Mouse (Mus musculus) erythroblast, embryonic 14.5 days (primary cell): ENCODE measurements around the gene Eya2. TPM values are rescaled to one million over a fixed set of nuclear protein-coding genes. Genes with fewer than 3 reads are reported as not detected.

Experiments
- H3K27me3 ChIP-seq: 2 replicates; pipeline ENCODE4 v1.6.1; 2012; ENCODE audit warnings: inconsistent platforms; ENCODE audit not compliant: control insufficient read depth
- H3K36me3 ChIP-seq: 2 replicates; pipeline ENCODE4 v1.6.1; 2012; ENCODE audit warnings: mild to moderate bottlenecking, inconsistent platforms; ENCODE audit not compliant: control insufficient read depth
- H3K4me1 ChIP-seq: 2 replicates; pipeline ENCODE4 v1.6.1; 2012; ENCODE audit warnings: inconsistent platforms; ENCODE audit not compliant: control insufficient read depth
- H3K4me3 ChIP-seq: replicated peaks from 2 replicates; pipeline ENCODE3; 2012; ENCODE audit warnings: moderate library complexity, mild to moderate bottlenecking, inconsistent platforms
- H3K9me3 ChIP-seq: 2 replicates; pipeline ENCODE4 v1.6.1; 2012; ENCODE audit warnings: low read length, inconsistent platforms, mixed read lengths; ENCODE audit not compliant: control insufficient read depth
- GATA1 ChIP-seq: IDR thresholded peaks from 2 replicates; pipeline ENCODE4 v1.6.1; 2012; ENCODE audit warnings: low read length, inconsistent platforms, mixed read lengths
- TAL1 ChIP-seq: IDR thresholded peaks from 3 replicates; pipeline ENCODE4 v1.6.1; 2012; ENCODE audit warnings: low read length, inconsistent platforms, mixed read lengths
- polyA plus RNA-seq: library from polyadenylated mRNA; stranded (reverse); fragments of >175 nt; gene quantifications from 2 replicates; pipeline ENCODE4 v1.2.3, GENCODE M21; 2012

The Eya2 gene
- polyA plus RNA-seq, 1 experiment: not detected

DNA sequence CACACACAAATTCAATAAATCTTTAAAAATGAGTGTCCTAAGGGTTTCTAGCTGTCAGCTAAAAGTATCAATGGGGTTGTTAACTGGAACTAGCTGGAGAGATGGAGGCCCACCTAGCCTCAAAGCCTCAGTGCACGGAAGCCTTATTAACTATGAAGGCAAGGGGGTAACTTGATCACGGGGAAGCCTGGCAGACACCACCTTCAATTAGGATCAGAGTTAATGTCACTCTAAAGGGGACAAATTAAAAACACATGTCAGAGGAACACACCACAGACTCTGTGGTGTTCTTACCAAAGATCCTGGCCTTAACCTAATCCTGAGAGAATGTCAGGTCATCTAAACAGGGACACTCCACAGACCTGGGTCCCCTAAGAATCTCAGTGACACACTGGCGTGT is 10.3 kb upstream of the Eya2 start:
- Histone ChIP-seq H3K36me3 (no peaks in the 10 kb centered on the region), H3K4me3 (no peak overlapping the region), H3K27me3 (no peaks in the 10 kb centered on the region), H3K4me1 (peaks cover 2% of the 10 kb centered on the region), H3K9me3 (peaks cover 3% of the 10 kb centered on the region; the same call in 1 of the 2 replicates)
- TF ChIP-seq TAL1 (no peak), GATA1 (no peak)

DNA sequence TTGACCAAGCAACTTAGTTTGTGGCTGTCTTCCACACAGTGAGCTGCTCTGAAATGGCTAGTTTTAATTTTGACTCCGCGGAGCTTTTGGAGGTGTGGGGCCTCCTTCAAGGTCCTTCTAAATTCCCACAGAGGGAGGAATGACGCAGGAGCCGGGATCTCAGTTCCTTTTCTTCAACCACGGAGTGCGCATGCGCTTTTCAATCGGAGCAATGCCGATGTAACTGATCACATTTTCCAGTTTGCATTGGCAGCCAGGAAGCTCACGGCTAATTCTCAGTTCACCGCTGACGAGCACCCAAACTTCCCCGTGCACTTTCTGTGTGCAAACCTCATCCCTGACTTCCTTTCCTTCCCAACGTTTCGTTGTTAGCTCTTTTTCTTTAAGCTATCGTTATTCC is 4.1 kb upstream of the Eya2 start:
- Histone ChIP-seq H3K9me3 (no peaks in the 10 kb centered on the region), H3K4me1 (no peaks in the 10 kb centered on the region), H3K27me3 (peaks cover 25% of the 10 kb centered on the region), H3K4me3 (no peak overlapping the region), H3K36me3 (no peaks in the 10 kb centered on the region)
- TF ChIP-seq GATA1: no peak
- TF ChIP-seq TAL1: no peak

DNA sequence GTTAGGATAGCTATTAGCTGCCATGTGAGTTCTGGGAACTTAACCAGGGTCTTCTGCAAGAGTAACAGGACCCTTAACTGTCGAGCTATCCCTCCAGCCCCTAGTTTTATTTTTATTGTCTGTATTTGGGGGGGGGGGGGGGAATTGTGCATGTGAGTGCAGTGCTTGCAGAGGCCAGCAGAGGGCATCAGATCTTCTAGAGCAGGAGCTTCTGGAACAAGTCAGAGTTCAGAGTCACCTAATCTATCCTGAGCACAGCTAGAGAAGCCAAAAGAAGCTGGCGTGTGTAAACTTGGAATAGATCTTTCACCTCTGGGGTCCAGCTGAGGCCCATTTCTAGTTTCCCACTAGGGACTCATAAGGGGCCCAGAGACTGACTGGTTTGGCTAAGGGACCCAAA is 1.1 kb upstream of the Eya2 start:
- no peak for TF ChIP-seq GATA1
- no peak for TF ChIP-seq TAL1
- Histone ChIP-seq H3K4me1 (no peaks in the 10 kb centered on the region), H3K9me3 (no peaks in the 10 kb centered on the region), H3K4me3 (no peak overlapping the region), H3K36me3 (no peaks in the 10 kb centered on the region), H3K27me3 (peaks cover 48% of the 10 kb centered on the region)

DNA sequence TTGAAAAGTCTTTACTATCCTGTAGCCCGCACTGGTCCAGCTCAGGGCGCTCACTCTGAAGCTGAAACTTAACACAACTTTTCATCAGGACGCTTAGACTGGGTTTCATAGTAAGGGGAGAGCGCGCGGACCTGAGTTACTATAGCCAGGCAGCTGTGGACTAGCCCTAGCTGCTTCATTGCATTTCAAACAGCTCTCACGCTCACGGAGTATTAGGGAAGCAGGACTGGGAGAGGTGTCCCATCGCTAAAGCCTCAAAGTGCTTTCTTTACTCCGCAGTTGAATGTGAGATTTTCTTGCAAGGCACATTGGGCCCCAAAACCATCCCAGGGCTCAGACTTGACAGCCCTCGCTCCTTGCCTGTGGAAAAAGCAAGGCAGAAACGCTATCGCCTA is 841 bp downstream of the Eya2 start:
- Histone ChIP-seq H3K4me1 (no peaks in the 10 kb centered on the region), H3K36me3 (no peaks in the 10 kb centered on the region), H3K9me3 (no peaks in the 10 kb centered on the region), H3K4me3 (no peak overlapping the region), H3K27me3 (peaks cover 51% of the 10 kb centered on the region)
- TF ChIP-seq TAL1: no peak
- no peak for TF ChIP-seq GATA1

DNA sequence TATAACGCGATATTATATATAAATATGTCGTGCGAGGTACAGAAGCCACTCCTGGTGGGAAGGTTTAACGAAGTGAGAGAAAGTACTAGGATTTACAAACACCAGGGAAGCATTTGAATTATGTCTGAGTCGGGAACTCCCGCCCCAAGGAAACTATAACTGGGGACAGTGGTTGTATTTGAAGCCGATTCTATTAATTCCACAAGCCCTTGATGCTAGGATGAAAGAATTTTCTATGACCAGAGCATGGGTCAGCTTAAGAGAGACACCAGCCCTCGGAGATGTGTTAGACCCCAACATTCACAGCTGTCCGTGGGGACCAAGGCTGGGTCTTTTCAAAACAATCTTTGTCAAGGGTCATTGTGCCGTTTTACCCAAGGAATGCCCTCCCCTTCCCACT is 1.3 kb downstream of the Eya2 start:
- peaks cover 51% of the 10 kb centered on the region for H3K27me3 ChIP-seq

DNA sequence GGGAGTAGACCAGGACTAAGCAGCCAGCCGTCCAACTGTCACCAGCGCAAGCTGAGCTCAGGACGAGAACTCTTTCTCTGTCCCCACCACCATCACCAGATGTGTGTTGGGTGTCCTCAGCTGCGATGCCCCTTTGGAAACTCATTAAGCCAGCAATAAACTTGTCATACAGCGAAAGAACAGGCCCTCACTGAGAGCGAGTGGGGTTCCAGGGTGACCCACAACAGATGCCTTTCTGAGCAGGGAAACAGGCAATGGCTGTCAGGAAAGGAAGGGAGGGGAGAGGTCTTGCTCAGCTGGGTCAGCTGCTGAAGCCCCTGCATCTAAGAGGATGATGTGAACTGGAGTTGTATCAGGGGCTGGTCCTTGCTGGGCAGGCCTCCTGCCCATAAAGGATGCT is 2.7 kb downstream of the Eya2 start:
- Histone ChIP-seq H3K27me3 (peaks cover 51% of the 10 kb centered on the region), H3K9me3 (no peaks in the 10 kb centered on the region)
- TF ChIP-seq GATA1 (no peak), TAL1 (no peak)

More for the DNA sequence above, 1.3 kb downstream of the Eya2 start:
- H3K4me3 ChIP-seq: no peak overlapping the region
- no peak for TF ChIP-seq TAL1
- no peak for TF ChIP-seq GATA1
- H3K4me1 ChIP-seq: no peaks in the 10 kb centered on the region
- no peaks in the 10 kb centered on the region for H3K9me3 ChIP-seq
- H3K36me3 ChIP-seq: no peaks in the 10 kb centered on the region

DNA sequence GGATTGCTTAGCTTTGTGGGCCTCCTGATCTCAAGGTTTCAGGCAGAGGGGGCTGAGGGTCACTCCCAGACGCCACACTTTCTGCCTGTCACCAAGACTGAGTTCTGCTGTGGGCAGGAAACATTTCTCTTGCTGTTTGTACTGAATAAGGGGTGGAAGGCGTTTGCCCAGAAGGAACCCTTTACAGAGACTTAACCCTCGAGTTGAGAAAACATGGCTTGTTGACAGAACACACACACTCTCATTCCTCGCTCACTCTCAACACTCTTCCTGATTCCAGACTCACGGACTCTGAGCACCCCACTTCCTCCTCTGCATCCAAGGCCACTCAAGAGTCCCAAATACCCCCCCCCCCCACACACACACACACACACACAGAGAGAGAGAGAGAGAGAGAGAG is 3.3 kb downstream of the Eya2 start:
- Histone ChIP-seq H3K4me3 (no peak overlapping the region), H3K27me3 (peaks cover 51% of the 10 kb centered on the region), H3K4me1 (no peaks in the 10 kb centered on the region), H3K36me3 (no peaks in the 10 kb centered on the region), H3K9me3 (no peaks in the 10 kb centered on the region)
- TF ChIP-seq GATA1: no peak
- no peak for TF ChIP-seq TAL1

More for the DNA sequence above, 2.7 kb downstream of the Eya2 start:
- Histone ChIP-seq H3K36me3 (no peaks in the 10 kb centered on the region), H3K4me1 (no peaks in the 10 kb centered on the region), H3K4me3 (no peak overlapping the region)

DNA sequence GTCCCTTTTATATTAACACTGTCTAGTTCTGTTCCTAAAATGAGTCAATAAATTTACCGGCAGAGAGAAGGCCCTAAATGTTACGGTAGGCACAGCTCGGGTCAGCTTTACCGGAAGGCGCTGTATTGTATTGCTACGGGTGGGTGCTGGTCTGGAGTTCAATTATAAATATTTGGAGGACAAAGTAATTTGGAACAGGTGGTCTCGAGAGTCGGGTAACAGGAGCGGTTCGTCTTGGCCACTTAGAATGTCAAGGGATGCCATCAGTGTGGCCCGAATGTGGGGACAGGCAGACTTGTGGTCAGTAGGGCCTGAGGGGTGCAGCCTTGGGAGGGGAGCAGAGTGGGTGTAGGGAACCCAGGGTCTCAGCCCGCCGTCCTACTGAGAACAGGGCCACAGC is 4.7 kb downstream of the Eya2 start:
- H3K4me1 ChIP-seq: no peaks in the 10 kb centered on the region

DNA sequence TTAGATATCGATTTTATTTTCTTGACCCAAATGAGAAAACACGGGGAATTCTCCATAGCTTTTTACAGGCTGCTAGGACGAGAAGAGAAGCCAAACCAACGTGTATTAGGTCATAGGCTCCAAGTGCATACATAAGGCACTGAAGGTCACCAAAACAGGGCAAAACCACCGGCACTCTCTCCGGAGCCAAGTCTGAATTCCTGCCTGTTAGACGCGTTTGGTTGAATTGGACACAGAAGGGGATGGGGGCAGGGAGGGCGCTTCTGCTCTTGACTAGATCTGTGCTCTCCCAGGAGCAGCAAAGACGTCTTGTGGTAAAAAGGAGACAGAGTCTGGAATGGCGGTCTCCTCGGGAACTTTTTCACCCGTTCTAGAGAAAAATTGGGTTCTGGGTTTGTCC is 6.1 kb downstream of the Eya2 start:
- Histone ChIP-seq H3K9me3 (no peaks in the 10 kb centered on the region), H3K4me1 (no peaks in the 10 kb centered on the region), H3K27me3 (peaks cover 25% of the 10 kb centered on the region), H3K4me3 (no peak overlapping the region), H3K36me3 (no peaks in the 10 kb centered on the region)
- TF ChIP-seq GATA1 (no peak), TAL1 (no peak)

More for the DNA sequence above, 4.7 kb downstream of the Eya2 start:
- Histone ChIP-seq H3K4me3 (no peak overlapping the region), H3K27me3 (peaks cover 38% of the 10 kb centered on the region), H3K36me3 (no peaks in the 10 kb centered on the region), H3K9me3 (no peaks in the 10 kb centered on the region)
- TF ChIP-seq GATA1 (no peak), TAL1 (no peak)

DNA sequence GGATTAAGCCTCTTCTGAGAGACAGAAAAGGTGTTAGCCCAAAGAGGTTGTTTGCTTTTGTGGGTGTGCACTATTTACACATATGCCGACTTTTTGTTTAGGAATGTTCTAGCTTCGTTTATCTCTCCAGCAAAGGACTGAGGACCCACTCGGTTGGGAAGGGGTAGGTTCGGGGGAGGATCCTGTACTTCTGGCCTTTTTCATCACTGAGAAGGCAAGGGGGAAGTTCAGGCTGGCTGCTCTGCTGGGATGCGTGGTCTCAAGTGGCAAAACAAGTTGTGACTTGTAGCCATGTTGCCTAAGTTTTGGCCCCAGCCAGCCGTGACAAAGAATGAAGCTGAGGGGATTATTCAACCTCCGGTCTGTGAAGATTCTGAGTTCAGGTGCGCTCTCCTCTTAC is 6.8 kb downstream of the Eya2 start:
- TF ChIP-seq GATA1: no peak
- no peak for TF ChIP-seq TAL1
- H3K4me1 ChIP-seq: no peaks in the 10 kb centered on the region
- H3K36me3 ChIP-seq: no peaks in the 10 kb centered on the region
- no peak overlapping the region for H3K4me3 ChIP-seq
- H3K27me3 ChIP-seq: peaks cover 18% of the 10 kb centered on the region
- H3K9me3 ChIP-seq: no peaks in the 10 kb centered on the region
